Mouse (Mus musculus): Measurements from ENCODE around the gene Tas2r135. TPM values are rescaled to one million over a fixed set of nuclear protein-coding genes. Genes with fewer than 3 reads are reported as not detected.

Tas2r135 gene
- total and polyA plus RNA-seq, 2 experiments from 2014 or later = not detected

- H3K9me3 ChIP-seq (ENCODE audit: low read length) = no peaks in the 10 kb centered on the region
- H3K9ac ChIP-seq (replicated peaks; ENCODE audit: low read length, poor library complexity, severe bottlenecking) = no peak overlapping the region
- H3K27me3 ChIP-seq (ENCODE audit: insufficient read depth, low read length) = 0 out of 2 replicates have a peak, but pooled peaks cover 4% of the 10 kb centered on the region
- 20% methylated on average over 3 of the region's 3 CpGs for WGBS
- no peak overlapping the region for H3K4me3 ChIP-seq (ENCODE audit: low read depth, low read length)
- DNase-seq (ENCODE audit: low spot score) = no peak
- H3K4me1 ChIP-seq (ENCODE audit: insufficient read depth, low read length) = peaks cover 4% of the 10 kb centered on the region; the same call in 1 of the 2 replicates
- no peak overlapping the region for H3K4me2 ChIP-seq (ENCODE audit: low read depth, low read length, poor library complexity, severe bottlenecking)
- H3K27ac ChIP-seq (ENCODE audit: low read depth, low read length) = no peak overlapping the region
- TF ChIP-seq CTCF (IDR thresholded peaks at IDR 0.05) = no peak
- no peak for ATAC-seq (ENCODE audit: low FRiP score)
- no peaks in the 10 kb centered on the region for H3K36me3 ChIP-seq (ENCODE audit: insufficient read depth, low read length)
These were observed 33.2 kb upstream of the Tas2r135 start for GRCm38 (mm10) chr6:42372001-42372400.

GRCm38 (mm10) chr6:42372421-42372815 is 32.8 kb upstream of the Tas2r135 start:
- Histone ChIP-seq H3K9ac (replicated peaks; ENCODE audit: low read length, poor library complexity, severe bottlenecking) (no peak overlapping the region), H3K36me3 (ENCODE audit: insufficient read depth, low read length) (no peaks in the 10 kb centered on the region), H3K27me3 (ENCODE audit: insufficient read depth, low read length) (0 out of 2 replicates have a peak, but pooled peaks cover 4% of the 10 kb centered on the region), H3K27ac (ENCODE audit: low read depth, low read length) (no peak overlapping the region), H3K9me3 (ENCODE audit: low read length) (no peaks in the 10 kb centered on the region), H3K4me1 (ENCODE audit: insufficient read depth, low read length) (peaks cover 4% of the 10 kb centered on the region; the same call in 1 of the 2 replicates), H3K4me3 (ENCODE audit: low read depth, low read length) (peak overlapping the region; percentile 43; the same call in 1 of the 2 replicates), H3K4me2 (ENCODE audit: low read depth, low read length, poor library complexity, severe bottlenecking) (peak overlapping the region; percentile 90)
- no peak for TF ChIP-seq CTCF (IDR thresholded peaks at IDR 0.05)
- ATAC-seq (ENCODE audit: low FRiP score) (peak; percentile 31; the same call in 1 of the 2 replicates), DNase-seq (ENCODE audit: low spot score) (no peak)
- 35% methylated on average over 9 of the region's 9 CpGs for WGBS

DNA sequence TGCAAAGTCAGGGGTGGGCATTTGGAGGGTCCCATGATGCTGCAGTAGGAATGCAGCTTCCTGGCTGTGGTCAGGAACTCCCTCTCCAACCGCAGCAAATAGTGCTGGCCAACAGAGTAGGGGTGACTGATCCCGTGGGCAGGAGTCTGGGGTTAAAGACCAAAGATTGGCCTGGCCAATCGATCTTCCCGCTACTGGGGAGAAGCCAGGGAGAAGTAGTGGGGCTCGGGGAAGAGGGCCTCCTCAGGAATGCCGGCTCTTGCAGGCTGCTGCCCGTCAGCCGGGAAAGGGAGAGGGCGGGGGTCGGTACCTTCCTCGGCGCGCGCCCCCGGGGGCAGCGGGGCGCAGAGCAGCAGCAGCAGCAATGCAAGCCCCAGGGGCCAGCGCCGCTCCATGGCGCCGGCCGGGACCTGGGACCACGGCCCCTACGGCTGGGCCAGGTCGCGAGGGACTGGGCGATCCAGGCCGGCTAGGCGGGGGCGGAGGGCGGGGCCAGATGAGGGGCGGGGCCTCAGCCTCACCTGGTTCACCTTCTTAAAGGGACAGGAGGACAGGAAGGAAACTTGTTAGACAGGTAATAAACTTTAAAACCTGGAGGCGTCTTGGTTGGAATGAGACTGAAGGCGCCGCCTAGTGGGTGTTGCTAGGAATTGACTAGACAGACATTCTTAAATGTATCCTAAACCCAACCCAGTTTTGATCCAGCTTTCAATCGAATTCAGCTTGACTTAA is 32.3 kb upstream of the Tas2r135 start, which contains the start of gene Epha1:
TSS of gene Epha1 (minus strand) at position 453 of the 732 bp plus-strand sequence.
- WGBS = 1% methylated on average over 34 of the region's 36 CpGs
- Histone ChIP-seq H3K4me1 (ENCODE audit: insufficient read depth, low read length) (peaks cover 4% of the 10 kb centered on the region; the same call in 1 of the 2 replicates), H3K9ac (replicated peaks; ENCODE audit: low read length, poor library complexity, severe bottlenecking) (peak within 1 kb of the TSS; percentile 29; the same call in 1 of the 2 replicates), H3K9me3 (ENCODE audit: low read length) (no peaks in the 10 kb centered on the region), H3K4me2 (ENCODE audit: low read depth, low read length, poor library complexity, severe bottlenecking) (peak within 1 kb of the TSS; percentile 90), H3K4me3 (ENCODE audit: low read depth, low read length) (peak within 1 kb of the TSS; percentile 43), H3K36me3 (ENCODE audit: insufficient read depth, low read length) (no peaks in the 10 kb centered on the region), H3K27ac (ENCODE audit: low read depth, low read length) (no peak within 1 kb of the TSS), H3K27me3 (ENCODE audit: insufficient read depth, low read length) (0 out of 2 replicates have a peak, but pooled peaks cover 4% of the 10 kb centered on the region)
- DNase-seq (ENCODE audit: low spot score) (peak; percentile 82), ATAC-seq (ENCODE audit: low FRiP score) (peak; percentile 69)
- TF ChIP-seq CTCF (IDR thresholded peaks at IDR 0.05) = peak; percentile 70

GRCm38 (mm10) chr6:42373669-42374430 is 31.4 kb upstream of the Tas2r135 start:
- Histone ChIP-seq H3K27me3 (ENCODE audit: insufficient read depth, low read length) (0 out of 2 replicates have a peak, but pooled peaks cover 4% of the 10 kb centered on the region), H3K9ac (replicated peaks; ENCODE audit: low read length, poor library complexity, severe bottlenecking) (no peak overlapping the region), H3K4me2 (ENCODE audit: low read depth, low read length, poor library complexity, severe bottlenecking) (peak overlapping the region; percentile 90), H3K4me3 (ENCODE audit: low read depth, low read length) (peak overlapping the region; percentile 43), H3K9me3 (ENCODE audit: low read length) (no peaks in the 10 kb centered on the region), H3K4me1 (ENCODE audit: insufficient read depth, low read length) (peaks cover 4% of the 10 kb centered on the region; the same call in 1 of the 2 replicates), H3K27ac (ENCODE audit: low read depth, low read length) (no peak overlapping the region), H3K36me3 (ENCODE audit: insufficient read depth, low read length) (no peaks in the 10 kb centered on the region)
- ATAC-seq (ENCODE audit: low FRiP score) (no peak; the same call in 1 of the 2 replicates), DNase-seq (ENCODE audit: low spot score) (no peak)
- TF ChIP-seq CTCF (IDR thresholded peaks at IDR 0.05) = no peak
- 41% methylated on average over 7 of the region's 7 CpGs for WGBS

- peaks cover 4% of the 10 kb centered on the region; the same call in 1 of the 2 replicates for H3K4me1 ChIP-seq (ENCODE audit: insufficient read depth, low read length)
- H3K9me3 ChIP-seq (ENCODE audit: low read length) = no peaks in the 10 kb centered on the region
- DNase-seq (ENCODE audit: low spot score) (no peak), ATAC-seq (ENCODE audit: low FRiP score) (no peak)
- TF ChIP-seq CTCF (IDR thresholded peaks at IDR 0.05) = no peak
- no peaks in the 10 kb centered on the region for H3K36me3 ChIP-seq (ENCODE audit: insufficient read depth, low read length)
- H3K9ac ChIP-seq (replicated peaks; ENCODE audit: low read length, poor library complexity, severe bottlenecking) = no peak overlapping the region
- no peak overlapping the region for H3K4me3 ChIP-seq (ENCODE audit: low read depth, low read length)
- 0 out of 2 replicates have a peak, but pooled peaks cover 4% of the 10 kb centered on the region for H3K27me3 ChIP-seq (ENCODE audit: insufficient read depth, low read length)
- H3K4me2 ChIP-seq (ENCODE audit: low read depth, low read length, poor library complexity, severe bottlenecking) = no peak overlapping the region
- H3K27ac ChIP-seq (ENCODE audit: low read depth, low read length) = no peak overlapping the region
- 78% methylated on average over 4 of the region's 4 CpGs for WGBS
These were observed 30.5 kb upstream of the Tas2r135 start for GRCm38 (mm10) chr6:42374701-42375100.
